Mouse (Mus musculus) embryo, embryonic 11 days (tissue): Measurements from ENCODE around the gene Rnf111.
"Not testable (repeated sequence)": the region's sequence is repeated elsewhere in the genome, so short reads cannot be mapped to it uniquely, and the experiment has no call there.

Experiments
- DNase-seq: peaks from one replicate; pipeline ENCODE4 v3.0.0-alpha.2; 2015

Rnf111 gene

GRCm38 (mm10) chr9:70503626-70504041 lies at the start of gene Rnf111:
Rnf111 (minus strand) TSS chr9:70503725.
- DNase-seq: peak; percentile 95

GRCm38 (mm10) chr9:70552233-70552632 lies 48.7 kb upstream of the Rnf111 start:
- not testable (repeated sequence) for DNase-seq

DNA sequence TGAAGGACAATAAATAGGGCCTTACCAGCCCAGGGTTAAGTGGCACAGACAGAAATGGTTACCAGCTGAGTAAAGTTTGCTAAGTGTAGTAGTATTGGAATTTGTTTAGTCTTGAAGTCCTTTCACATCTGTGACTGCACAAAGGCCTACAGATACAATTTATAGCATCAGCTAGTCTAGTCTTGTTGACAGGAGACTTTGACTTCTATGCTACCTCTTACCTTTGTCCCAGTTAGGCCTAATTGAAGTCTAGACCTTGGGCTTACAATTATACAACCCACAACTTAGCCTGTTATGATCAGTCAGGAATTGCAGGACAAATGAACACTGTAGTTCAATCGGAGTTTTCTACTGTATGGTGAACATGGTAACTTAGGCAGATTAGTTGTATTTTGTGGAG lies 48.0 kb upstream of the Rnf111 start:
- DNase-seq: no peak

GRCm38 (mm10) chr9:70548304-70548703 lies 44.8 kb upstream of the Rnf111 start:
- DNase-seq: no peak

- DNase-seq: not testable (repeated sequence)
Observed at GRCm38 (mm10) chr9:70546576-70546975, 43.1 kb upstream of the Rnf111 start.

GRCm38 (mm10) chr9:70544831-70545230 lies 41.3 kb upstream of the Rnf111 start:
- DNase-seq: no peak

DNA sequence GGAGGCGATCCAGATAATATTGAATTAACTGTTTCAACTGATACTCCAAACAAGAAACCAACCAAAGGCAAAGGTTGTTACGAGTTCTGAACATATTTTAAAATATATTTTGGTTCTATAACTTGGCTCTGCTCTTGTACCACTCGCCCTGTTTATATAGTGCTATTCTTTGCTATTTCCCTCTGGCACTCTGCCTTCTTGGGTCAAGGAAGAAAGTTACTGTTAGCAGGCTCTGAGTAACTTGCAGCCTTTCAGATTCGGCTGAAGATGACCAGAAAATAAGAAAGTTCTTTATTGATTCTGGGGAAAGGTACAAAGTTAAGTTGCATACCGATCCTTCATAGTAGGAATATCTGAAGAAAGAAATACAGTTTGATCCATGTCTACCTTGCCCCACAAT lies 40.5 kb upstream of the Rnf111 start:
- no peak for DNase-seq

DNA sequence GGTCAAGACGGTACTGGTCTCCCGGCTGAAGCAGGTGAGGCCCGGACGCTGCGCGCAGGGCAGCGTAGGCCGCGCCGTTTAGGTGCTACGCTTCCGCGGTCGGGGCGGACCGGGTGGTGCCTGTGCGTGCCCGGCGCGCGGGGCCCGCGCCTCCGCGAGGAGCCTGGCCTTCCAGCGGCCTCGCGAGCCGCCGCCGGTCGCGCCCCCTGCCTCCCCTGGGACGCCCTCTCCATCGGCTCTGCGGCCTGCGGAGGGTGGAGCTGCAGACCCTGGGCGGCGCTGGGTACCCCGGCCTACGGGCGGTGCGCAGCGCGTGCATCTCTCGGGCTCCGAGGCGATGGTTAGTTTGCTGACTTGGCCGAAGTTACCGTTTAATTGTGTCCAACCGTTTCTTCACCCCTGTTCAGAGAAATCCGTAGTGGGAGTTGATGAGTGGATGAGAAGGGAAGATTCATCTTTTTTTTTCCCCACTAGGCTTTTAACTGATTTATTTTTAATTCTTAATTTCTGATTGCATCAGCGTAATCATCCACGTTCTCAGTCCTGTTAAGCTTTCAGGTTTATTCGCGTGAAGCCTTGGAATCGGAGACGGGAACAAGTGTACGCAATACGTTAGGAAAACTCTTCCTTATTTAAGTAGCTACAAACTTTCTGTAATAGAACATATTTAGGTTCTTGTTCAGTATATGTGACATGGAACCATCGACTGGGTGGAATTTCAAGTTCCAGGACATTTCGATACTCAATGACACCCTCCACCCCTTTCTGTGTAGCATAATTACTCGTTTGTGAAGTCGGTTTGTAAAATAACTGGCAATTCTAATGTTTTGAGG lies 39.7 kb upstream of the Rnf111 start:
- DNase-seq: peak; percentile 85

- DNase-seq: peak; percentile 97
Observed at GRCm38 (mm10) chr9:70542305-70543041, 38.9 kb upstream of the Rnf111 start, which contains the start of gene Sltm. Sltm (plus strand) TSS chr9:70542754.

DNA sequence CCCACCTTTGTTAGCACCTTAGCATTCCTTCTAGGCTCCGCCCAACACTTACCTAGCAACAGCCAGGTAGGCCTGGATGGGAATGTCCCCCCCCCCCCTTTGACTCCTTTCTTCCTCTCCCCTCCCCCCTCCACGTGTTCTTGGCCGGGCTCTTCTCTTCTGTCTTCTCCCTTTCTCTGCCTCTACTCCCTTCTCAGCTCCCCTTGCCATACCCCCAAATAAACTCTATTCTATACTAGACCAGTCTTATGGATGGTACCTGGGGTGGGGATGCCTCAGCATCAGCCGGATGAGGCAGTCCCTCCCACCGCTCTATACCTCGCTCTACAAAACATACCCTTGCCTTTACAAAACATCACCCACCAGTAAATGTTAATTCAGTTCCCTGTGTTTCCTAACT lies 38.1 kb upstream of the Rnf111 start:
- DNase-seq: peak; percentile 15

GRCm38 (mm10) chr9:70533328-70533727 lies 29.8 kb upstream of the Rnf111 start:
- no peak for DNase-seq

DNA sequence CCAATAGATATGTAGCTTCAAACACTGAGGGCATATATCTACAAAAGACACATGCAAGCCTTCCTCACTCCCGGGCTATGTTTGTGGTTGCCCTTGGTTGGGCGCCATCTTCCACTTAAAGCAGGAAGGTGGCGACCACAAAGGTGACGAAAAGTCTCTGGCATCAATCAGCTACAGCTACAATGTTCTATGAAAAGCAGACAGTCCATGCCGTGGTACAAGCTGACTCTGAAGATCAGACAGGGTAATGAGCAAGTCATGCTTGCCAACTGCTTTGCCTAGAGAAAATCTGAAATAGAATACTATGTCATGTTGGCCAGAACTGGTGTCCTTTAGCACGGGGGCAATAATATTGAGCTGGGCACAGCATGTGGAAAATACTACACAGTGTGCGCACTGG lies 20.8 kb upstream of the Rnf111 start:
- DNase-seq: no peak

DNA sequence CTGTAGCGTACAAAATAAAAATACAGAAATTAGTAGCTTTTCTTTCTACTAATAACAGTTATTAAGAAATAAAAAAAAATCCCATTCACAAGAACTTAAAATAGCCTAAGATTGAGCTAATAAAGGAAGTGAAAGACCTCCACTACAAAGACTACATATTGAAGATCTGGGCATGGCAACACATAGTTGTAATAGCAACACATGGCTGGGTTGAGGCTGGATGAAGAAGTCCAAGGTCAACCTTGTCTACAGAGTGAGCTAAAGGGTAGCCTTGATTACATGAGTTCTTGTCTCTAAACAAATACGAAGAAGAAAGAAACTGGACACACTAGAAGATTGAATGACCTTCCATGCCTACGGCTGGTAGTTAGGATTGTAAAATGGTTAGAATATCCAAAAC lies 20.3 kb upstream of the Rnf111 start:
- DNase-seq: no peak

DNA sequence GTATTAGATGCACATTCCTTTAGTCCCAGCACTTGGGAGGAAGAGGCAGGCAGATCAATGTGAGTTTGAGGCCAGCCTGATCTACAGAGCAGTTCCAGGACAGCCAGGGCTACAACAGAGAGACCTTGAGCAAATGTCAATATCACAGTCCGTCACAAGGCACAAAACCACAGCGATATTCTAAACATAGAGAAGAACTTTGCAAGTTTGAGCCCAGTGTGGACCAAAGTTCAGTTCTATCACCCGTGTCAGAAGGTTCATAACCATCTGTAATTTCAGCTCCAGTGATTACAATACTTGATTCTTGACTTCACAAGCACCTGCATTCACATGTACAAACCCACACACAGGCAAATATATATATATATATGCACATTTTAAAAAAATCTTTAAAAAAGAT lies 17.1 kb upstream of the Rnf111 start:
- no peak for DNase-seq

DNA sequence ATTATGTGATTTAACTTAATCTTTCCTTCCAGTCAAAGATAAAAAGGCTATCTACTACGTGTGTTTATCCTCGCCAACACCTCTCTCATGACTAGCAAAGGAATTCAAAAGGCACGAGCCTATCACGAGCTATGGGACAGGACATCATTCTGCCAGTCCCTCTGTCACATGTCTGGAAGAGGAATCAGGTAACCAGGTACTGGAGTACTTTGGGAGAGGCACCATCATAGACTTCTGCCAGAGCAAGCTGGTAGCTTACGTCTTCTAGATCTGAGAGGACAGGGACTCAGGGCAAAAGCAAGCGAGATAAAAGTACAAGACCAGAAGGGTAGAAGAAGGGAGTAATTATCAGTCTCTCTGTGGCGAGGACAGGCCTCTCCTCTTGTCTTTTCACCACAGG lies 8.2 kb upstream of the Rnf111 start:
- no peak for DNase-seq

DNA sequence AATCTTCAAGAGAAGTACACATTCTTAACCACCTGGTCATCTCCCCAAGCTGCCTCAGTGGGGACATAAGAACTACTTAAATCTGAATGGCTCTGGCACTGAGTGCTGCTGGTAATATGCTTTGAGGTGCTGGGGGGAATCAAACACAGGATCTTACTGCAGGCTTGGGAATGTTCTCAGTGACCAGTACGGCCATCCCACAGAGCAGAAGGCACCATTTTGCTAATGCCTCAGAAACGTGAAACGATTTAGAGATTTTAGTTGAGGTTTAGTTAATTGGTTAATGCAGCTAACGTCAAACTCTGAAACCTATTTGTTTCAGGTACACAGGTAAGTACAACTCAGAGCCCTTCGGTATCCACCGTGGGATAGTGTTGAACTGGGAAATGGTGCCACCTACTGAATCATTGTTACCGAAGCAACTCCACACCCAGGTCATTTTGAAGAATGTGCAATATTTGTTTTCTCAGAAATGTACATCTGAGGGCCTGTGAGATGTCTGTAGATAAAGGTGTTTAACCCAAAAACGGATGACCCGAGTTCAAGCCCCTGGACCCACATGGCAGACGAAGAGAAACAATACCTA lies 7.6 kb upstream of the Rnf111 start:
- no peak for DNase-seq

DNA sequence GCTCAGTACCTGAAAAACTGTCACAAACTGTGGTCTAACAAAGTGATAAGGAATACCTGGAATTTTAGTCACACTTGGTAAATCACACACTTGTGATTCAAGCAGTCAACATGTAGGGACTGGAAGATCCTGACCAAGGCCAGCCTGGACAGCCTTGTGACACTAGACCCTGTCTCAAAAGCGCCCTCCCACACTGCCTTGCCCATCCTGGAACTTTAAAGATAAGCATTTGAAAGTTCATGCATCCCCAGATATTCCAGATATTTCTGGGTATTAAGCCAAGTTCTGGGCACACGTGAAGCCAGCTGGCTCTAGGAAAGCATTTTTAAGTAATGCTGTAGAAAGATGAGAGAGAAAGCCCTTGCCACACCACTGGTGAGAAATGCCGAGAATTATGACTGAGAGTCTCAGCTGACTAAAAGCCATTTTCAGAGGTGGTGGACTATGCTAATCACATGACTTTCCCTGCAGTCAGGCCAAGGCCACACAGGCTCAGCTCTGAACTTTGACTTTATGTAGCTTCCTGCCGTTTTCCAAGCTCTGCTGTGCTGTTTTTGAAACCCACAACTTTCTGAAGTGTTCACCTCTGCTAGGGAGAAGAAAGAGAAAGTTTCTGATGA lies 6.5 kb upstream of the Rnf111 start:
- no peak for DNase-seq

- DNase-seq: no peak
Observed at GRCm38 (mm10) chr9:70506787-70507186, 3.3 kb upstream of the Rnf111 start.

DNA sequence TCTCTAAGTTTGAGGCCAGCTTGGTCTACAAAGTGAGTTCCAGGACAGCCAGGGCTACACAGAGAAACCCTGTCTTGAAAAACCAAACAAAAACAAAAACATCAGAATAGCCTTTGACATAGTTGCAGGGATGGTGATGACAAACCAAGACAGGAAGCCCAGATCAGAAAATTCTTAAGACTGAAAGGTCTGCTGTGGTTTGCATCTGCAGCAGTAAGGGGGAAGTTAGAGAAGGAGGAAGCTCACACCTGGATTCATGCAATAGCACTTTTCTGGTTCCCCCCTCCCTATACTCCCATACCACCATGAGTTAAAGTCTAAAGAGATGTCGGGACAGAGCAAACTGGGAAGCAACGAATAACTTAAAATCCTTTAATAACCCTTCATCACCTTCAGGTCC lies 2.7 kb upstream of the Rnf111 start:
- DNase-seq: no peak

DNA sequence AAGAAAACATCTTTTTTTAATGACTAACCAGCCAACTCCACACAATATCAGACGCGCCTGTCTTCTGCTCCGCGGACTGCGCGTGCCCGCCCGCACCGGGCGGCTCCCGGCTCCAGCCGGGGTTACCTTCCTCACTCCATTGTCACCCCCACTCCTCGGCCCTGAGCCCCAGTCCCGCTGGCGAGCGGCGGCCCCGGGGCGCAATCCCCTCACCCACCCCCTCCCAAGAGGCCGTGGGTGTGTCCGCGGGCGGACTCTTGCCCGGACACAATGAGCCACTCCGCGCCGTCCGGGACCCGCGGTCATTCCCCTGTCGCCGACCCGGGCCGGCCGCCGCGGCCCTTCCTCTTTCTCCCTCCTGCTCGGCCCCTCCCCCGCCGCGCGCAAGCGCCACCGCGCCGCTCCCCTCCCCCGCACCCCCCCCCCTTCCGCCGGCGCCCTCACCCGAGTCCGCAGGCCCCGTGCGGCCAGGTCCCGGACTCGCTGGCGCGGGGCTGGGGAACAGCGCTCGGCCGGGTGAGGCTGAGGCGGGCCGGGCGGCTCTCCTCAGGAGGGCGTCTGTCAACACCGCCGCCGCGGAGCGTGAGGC lies 416 bp downstream of the Rnf111 start:
- peak; percentile 79 for DNase-seq

DNA sequence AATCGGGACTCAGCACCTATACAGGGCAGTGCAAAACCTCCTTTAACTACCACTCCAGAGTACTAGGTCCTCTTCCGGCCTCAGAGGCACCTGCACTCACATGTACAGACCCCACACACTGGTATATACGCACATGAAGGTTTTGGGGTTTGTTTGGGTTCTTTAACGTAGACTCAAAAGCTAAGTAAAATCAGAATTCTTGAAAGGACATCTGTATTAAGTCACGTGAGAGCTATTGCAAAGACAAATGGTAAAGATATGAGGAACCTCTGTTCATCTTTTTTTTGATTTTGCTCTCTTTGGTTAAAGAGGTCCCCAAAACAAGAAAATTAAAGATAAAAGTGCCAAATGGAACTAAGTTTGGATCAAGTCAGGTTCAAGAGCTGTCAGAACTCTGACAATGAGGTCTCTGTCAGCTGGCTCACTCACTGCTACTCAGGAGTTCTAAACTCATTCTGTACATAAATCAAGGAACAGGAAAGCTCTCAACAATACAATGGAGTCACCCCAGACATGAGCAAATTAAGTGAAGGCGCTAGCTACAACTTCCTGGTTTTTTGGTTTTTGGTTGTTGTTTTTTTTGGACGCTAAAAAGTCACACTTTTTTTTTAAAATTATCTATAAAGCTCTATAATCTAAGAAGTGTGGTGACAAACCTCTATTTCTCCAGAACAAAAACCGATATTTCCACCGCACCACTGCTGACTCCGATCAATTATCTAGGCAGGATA lies 1.1 kb downstream of the Rnf111 start:
- DNase-seq: peak; percentile 11

DNA sequence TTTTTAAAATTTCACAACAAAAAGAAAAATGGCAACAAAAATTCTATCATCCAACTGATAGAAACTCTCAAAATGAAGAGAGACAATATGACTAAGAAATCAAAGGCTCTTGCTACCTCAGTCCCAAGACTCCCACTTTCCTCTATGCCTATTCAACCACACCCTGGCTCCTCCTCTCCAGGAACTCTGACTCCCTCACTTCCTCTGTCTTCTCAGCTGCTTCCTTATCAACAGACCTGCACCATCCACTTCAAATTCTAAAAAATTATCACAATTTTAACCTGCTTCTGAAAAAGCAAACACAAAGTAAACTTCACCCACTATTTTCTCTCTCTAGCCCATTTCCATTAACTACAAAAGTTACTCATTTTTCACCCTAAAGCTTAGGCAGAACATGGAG lies 6.5 kb downstream of the Rnf111 start:
- no peak for DNase-seq
